Mouse (Mus musculus) myocyte (in vitro differentiated cells): ENCODE measurements around the gene Nit1.

ENCODE experiments used
- CEBPB ChIP-seq: IDR thresholded peaks from 2 replicates; pipeline ENCODE4 v1.6.1; 2011; ENCODE audit warnings: mild to moderate bottlenecking, moderate library complexity; ENCODE audit not compliant: poor library complexity, insufficient read depth, severe bottlenecking
- E2F4 ChIP-seq: IDR thresholded peaks from one replicate; pipeline ENCODE4 v1.6.1; 2011; ENCODE audit warnings: mild to moderate bottlenecking, control low read depth, moderate library complexity; ENCODE audit not compliant: insufficient read depth
- MAX ChIP-seq: IDR thresholded peaks from one replicate; pipeline ENCODE4 v1.6.1; 2011; ENCODE audit warnings: low read depth, mild to moderate bottlenecking, control low read depth
- MYOD1 ChIP-seq, 3 experiments: IDR thresholded peaks; one replicate each; pipeline ENCODE4 v1.6.1; 2011; ENCODE audit warnings: control low read depth in 2 of 3, low read depth in 2 of 3, mild to moderate bottlenecking in 2 of 3, moderate library complexity in 1 of 3; ENCODE audit not compliant: insufficient read length in 2 of 3, control insufficient read depth in 1 of 3
- MYOG ChIP-seq, 3 experiments: IDR thresholded peaks; one replicate each; pipeline ENCODE4 v1.6.1; 2011; ENCODE audit warnings: control low read depth in 2 of 3, low read depth in 2 of 3, mild to moderate bottlenecking in 2 of 3; ENCODE audit not compliant: insufficient read length in 2 of 3, control insufficient read depth in 1 of 3, insufficient read depth in 1 of 3
- POLR2A ChIP-seq: IDR thresholded peaks from one replicate; pipeline ENCODE4 v1.6.1; 2011; ENCODE audit warnings: low read depth, mild to moderate bottlenecking, control low read depth, moderate library complexity; ENCODE audit not compliant: insufficient read length
- POLR2AphosphoS2 ChIP-seq: IDR thresholded peaks from one replicate; pipeline ENCODE4 v1.6.1; 2011; ENCODE audit warnings: low read depth, control low read depth; ENCODE audit not compliant: insufficient read length
- REST ChIP-seq: IDR thresholded peaks from one replicate; pipeline ENCODE4 v1.6.1; 2011; ENCODE audit warnings: mild to moderate bottlenecking, control low read depth, moderate library complexity; ENCODE audit not compliant: insufficient read depth, insufficient read length
- SRF ChIP-seq: IDR thresholded peaks from one replicate; pipeline ENCODE4 v1.6.1; 2011; ENCODE audit warnings: low read depth; ENCODE audit not compliant: control insufficient read depth, insufficient read length
- TCF12 ChIP-seq: IDR thresholded peaks from one replicate; pipeline ENCODE4 v1.6.1; 2011; ENCODE audit warnings: mild to moderate bottlenecking, control low read depth; ENCODE audit not compliant: poor library complexity, insufficient read depth, severe bottlenecking
- TCF3 ChIP-seq: IDR thresholded peaks from one replicate; pipeline ENCODE4 v1.6.1; 2011; ENCODE audit warnings: low read depth, control low read depth; ENCODE audit not compliant: insufficient read length
- USF1 ChIP-seq: IDR thresholded peaks from one replicate; pipeline ENCODE4 v1.6.1; 2011; ENCODE audit warnings: low read depth, mild to moderate bottlenecking, control low read depth, moderate library complexity

GRCm38 (mm10) chr1:171293906-171294297 is 51.5 kb downstream of the Nit1 start:
- TF ChIP-seq POLR2A = no peak
- TF ChIP-seq POLR2AphosphoS2 = no peak
- no peak for TF ChIP-seq TCF12
- no peak for TF ChIP-seq USF1
- TF ChIP-seq MAX = no peak
- no peak for TF ChIP-seq TCF3
- TF ChIP-seq REST = no peak
- no peak for TF ChIP-seq CEBPB
- no peak for TF ChIP-seq MYOD1 (IDR thresholded peaks at IDR 0.05; ENCODE audit: control insufficient read depth in 1 of 3, insufficient read length in 2 of 3, low read depth in 2 of 3)
- no peak for TF ChIP-seq E2F4
- no peak for TF ChIP-seq MYOG (IDR thresholded peaks at IDR 0.05; ENCODE audit: control insufficient read depth in 1 of 3, insufficient read depth in 1 of 3, insufficient read length in 2 of 3, low read depth in 2 of 3)
- no peak for TF ChIP-seq SRF
